8 mouse cellular contexts compared by ENCODE assay signal in genomic region chr9:43953128-43953527, GRCm38 (mm10).
DNase-seq lines count a peak whose midpoint lies in the region; ATAC-seq and TF ChIP-seq lines count a peak whose summit lies in the region.

No protein-coding gene starts in this region.

- 30% methylated on average over 7 of the region's 7 CpGs for WGBS in heart, embryonic 12.5 days
- WGBS in lung, postnatal 0 days: 35% methylated on average over 7 of the region's 7 CpGs

- no peak for TF ChIP-seq EP300 in lung, postnatal 0 days (IDR thresholded peaks at IDR 0.05)

- H3K4me2 ChIP-seq in heart, embryonic 12.5 days: no peak overlapping the region
- no peak overlapping the region for H3K4me2 ChIP-seq in lung, postnatal 0 days (replicated peaks; ENCODE audit: low read depth, low read length)

- peaks cover 11% of the 10 kb centered on the region for H3K27me3 ChIP-seq in heart, embryonic 12.5 days (replicated peaks)
- no peaks in the 10 kb centered on the region for H3K27me3 ChIP-seq in lung, postnatal 0 days (replicated peaks; ENCODE audit: insufficient read depth, low read length)

- H3K9me3 ChIP-seq in heart, embryonic 12.5 days (replicated peaks): no peaks in the 10 kb centered on the region
- H3K9me3 ChIP-seq in lung, postnatal 0 days (ENCODE audit: low read length): no peaks in the 10 kb centered on the region

- H3K4me3 ChIP-seq in heart, embryonic 12.5 days: no peak overlapping the region
- no peak overlapping the region for H3K4me3 ChIP-seq in lung, postnatal 0 days (ENCODE audit: low read depth, low read length)

- DNase-seq in heart, adult 18-20 months: peak; percentile 34 to 54
- DNase-seq in lung, postnatal 0 days (ENCODE audit: low spot score): no peak
- no peak for DNase-seq in lung, postnatal 36 days
- DNase-seq in cerebellum, postnatal 25 days: peak; percentile 56 to 73
- peak; percentile 57 for DNase-seq in retina, postnatal 1 day
- DNase-seq in layer of hippocampus, adult 11-12 months (ENCODE audit: low spot score): no peak

- H3K9ac ChIP-seq in heart, embryonic 12.5 days: no peak overlapping the region
- H3K9ac ChIP-seq in lung, postnatal 0 days (replicated peaks; ENCODE audit: low read depth): no peak overlapping the region

- no peaks in the 10 kb centered on the region for H3K4me1 ChIP-seq in heart, embryonic 12.5 days (replicated peaks)
- no peaks in the 10 kb centered on the region for H3K4me1 ChIP-seq in lung, postnatal 0 days (ENCODE audit: insufficient read depth, low read depth, low read length)

- no peaks in the 10 kb centered on the region for H3K36me3 ChIP-seq in heart, embryonic 12.5 days
- no peaks in the 10 kb centered on the region for H3K36me3 ChIP-seq in lung, postnatal 0 days (ENCODE audit: insufficient read depth, low read length)

- no peak for ATAC-seq in heart, embryonic 12.5 days (ENCODE audit: insufficient number of reproducible peaks, low FRiP score)
- ATAC-seq in lung, postnatal 0 days: no peak
- ATAC-seq in megakaryocyte, adult 5-6 weeks (ENCODE audit: poor library complexity, severe bottlenecking): no peak

- peak; percentile 27; the same call in 1 of the 2 replicates for TF ChIP-seq CTCF in lung, postnatal 0 days (IDR thresholded peaks at IDR 0.05)

- no peak overlapping the region for H3K27ac ChIP-seq in heart, embryonic 12.5 days (ENCODE audit: poor library complexity, severe bottlenecking)
- no peak overlapping the region for H3K27ac ChIP-seq in lung, postnatal 0 days (ENCODE audit: low read length)

Comparison
In these comparisons a context has a peak if more than half of its experiments do, and no peak if none do; other contexts are left out.
1. DNase-seq: peak in heart, adult 18-20 months (2 of 2), cerebellum, postnatal 25 days (2 of 2) and retina, postnatal 1 day (single experiment); none in lung, postnatal 0 days (single experiment), lung, postnatal 36 days (single experiment) and layer of hippocampus, adult 11-12 months (single experiment).